Mouse (Mus musculus) liver, embryonic 12.5 days (tissue): ENCODE results near the gene Crabp2. TPM values are rescaled to one million over a fixed set of nuclear protein-coding genes. Genes with fewer than 3 reads are reported as not detected.

Experiments
- ATAC-seq: fragments of 200-750 bp; cut with Nextera tagmentation; 2 replicates; pipeline ENCODE4 v1.8.0; 2017; ENCODE audit warnings: moderate number of reproducible peaks, mild to moderate bottlenecking, moderate library complexity
- H3K27ac ChIP-seq: fragments of 300-500 bp; sonication (generic); 2 replicates; pipeline ENCODE4 v1.5.1; 2016; ENCODE audit warnings: mild to moderate bottlenecking
- H3K27me3 ChIP-seq: fragments of 300-500 bp; sonication (generic); replicated peaks from 2 replicates; pipeline ENCODE4 v1.6.1; 2016; ENCODE audit warnings: mild to moderate bottlenecking, moderate library complexity
- H3K36me3 ChIP-seq: fragments of 300-500 bp; sonication (generic); 2 replicates; pipeline ENCODE4 v1.6.1; 2016; ENCODE audit warnings: mild to moderate bottlenecking, moderate library complexity
- H3K4me1 ChIP-seq: fragments of 300-500 bp; sonication (generic); 2 replicates; pipeline ENCODE4 v1.6.1; 2016
- H3K4me2 ChIP-seq: fragments of 300-500 bp; sonication (generic); 2 replicates; pipeline ENCODE4 v1.6.1; 2016; ENCODE audit warnings: mild to moderate bottlenecking, moderate library complexity
- H3K4me3 ChIP-seq: fragments of 300-500 bp; sonication (generic); 2 replicates; pipeline ENCODE4 v1.5.1; 2016; ENCODE audit warnings: mild to moderate bottlenecking, moderate library complexity
- H3K9ac ChIP-seq: fragments of 300-500 bp; sonication (generic); 2 replicates; pipeline ENCODE4 v1.6.1; 2016; ENCODE audit warnings: mild to moderate bottlenecking, moderate library complexity
- H3K9me3 ChIP-seq: fragments of 300-500 bp; sonication (generic); replicated peaks from 2 replicates; pipeline ENCODE4 v1.6.1; 2016; ENCODE audit warnings: mild to moderate bottlenecking, moderate library complexity
- WGBS: fragments of 180-500 bp; shearing (Covaris S2); methylation state at CpG from one replicate; pipeline ENCODE4 v1.1.7; 2016; ENCODE audit not compliant: insufficient replicate concordance; 5-methylcytosine and 5-hydroxymethylcytosine counted together
- polyA plus RNA-seq: library from polyadenylated mRNA; unstranded; fragments of >200 nt; fragmentation: Nextera tagmentation; extraction: Ambion mirVana; gene quantifications from 2 replicates; pipeline ENCODE4 v1.2.1, GENCODE M21; 2016

Crabp2 gene
- polyA plus RNA-seq, 1 experiment from 2014 or later: 3.9 TPM

DNA sequence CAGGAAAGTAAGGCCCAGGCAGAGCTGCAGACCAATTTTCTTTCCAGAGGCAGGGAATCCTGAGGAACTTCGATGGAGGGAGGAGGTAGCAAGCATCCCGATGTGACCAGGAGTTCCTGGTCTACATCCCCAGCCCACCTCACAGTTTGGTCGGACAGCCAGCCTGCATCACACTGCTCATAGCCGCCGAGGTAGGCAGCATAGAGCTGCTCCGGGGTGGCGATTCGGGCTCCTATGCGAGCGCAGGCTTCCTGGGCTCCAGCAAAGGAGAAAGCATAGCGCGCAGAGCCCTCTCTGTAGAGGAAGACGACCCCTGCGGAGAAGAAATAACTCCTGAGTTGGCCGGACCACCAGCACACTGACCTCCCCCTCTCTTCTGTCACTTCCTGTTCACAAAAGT lies 47.9 kb downstream of the Crabp2 start:
- H3K4me2 ChIP-seq: no peak overlapping the region
- no peak for ATAC-seq
- no peak overlapping the region for H3K27ac ChIP-seq
- no peak overlapping the region for H3K9ac ChIP-seq
- peaks cover 16% of the 10 kb centered on the region for H3K4me1 ChIP-seq
- peak overlapping the region; percentile 33; the same call in 1 of the 2 replicates for H3K4me3 ChIP-seq
- H3K36me3 ChIP-seq: no peaks in the 10 kb centered on the region
- WGBS: 4% methylated on average over 15 of the region's 15 CpGs
- H3K9me3 ChIP-seq: no peaks in the 10 kb centered on the region
- peaks cover 100% of the 10 kb centered on the region for H3K27me3 ChIP-seq

DNA sequence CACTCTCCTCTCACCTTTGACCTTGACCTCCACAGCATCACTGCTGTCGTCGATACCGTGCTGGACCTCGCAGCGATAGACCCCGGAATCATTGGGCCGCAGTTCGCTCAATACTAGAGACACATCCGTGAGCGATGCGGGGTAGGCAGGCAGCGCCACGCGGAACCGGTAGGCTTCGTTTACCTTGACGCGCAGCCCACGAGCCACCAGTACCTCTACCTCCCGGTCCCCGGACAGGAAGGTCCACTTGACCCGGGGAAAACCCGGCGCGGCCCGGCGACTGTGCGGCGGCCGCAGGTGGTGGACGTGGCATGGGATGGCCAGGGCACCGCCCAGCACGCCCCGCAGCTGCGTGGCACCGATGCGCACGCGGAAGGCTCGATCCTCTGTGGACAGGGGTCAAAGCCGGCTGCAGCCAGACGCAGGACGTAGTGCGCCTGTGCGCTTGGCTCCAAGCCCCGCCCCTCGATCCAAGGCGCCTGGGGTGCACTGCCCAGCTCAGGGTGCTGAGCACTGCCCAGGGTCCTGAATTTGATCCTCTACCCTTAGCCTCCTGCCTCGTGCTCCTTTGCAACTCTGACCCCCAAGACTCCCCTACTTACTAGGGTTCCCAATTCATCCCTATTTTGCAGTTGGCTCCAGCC lies 48.6 kb downstream of the Crabp2 start:
- 1% methylated on average over 49 of the region's 49 CpGs for WGBS

DNA sequence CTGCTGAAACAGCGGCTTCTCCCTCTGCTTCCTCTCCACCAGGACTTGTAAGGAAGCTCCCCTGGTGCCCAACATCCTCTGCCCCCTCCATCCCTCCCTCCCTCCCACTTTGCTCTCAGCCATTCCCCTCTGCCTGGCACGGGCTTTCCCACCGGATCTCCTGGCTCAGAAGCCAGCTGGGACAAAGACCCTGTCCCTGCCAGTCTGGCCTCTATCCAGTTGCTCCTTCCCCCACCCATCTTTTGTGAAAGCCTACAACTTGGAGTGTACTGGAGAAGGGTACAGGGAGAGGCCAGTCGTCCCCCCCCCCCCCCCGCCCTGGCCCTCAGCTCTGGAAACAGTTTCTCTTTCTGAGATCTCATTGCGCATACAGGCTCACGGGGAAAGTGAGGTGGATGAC lies 50.3 kb downstream of the Crabp2 start:
- Histone ChIP-seq H3K4me2 (no peak overlapping the region), H3K4me1 (peaks cover 16% of the 10 kb centered on the region), H3K27me3 (peaks cover 100% of the 10 kb centered on the region), H3K27ac (no peak overlapping the region), H3K36me3 (no peaks in the 10 kb centered on the region), H3K9me3 (no peaks in the 10 kb centered on the region), H3K9ac (no peak overlapping the region), H3K4me3 (no peak overlapping the region)
- ATAC-seq: no peak
- 7% methylated on average over 7 of the region's 7 CpGs for WGBS

More for the DNA sequence above, 48.6 kb downstream of the Crabp2 start:
- no peak for ATAC-seq
- Histone ChIP-seq H3K27me3 (peaks cover 100% of the 10 kb centered on the region), H3K4me3 (peak overlapping the region; percentile 33), H3K27ac (no peak overlapping the region), H3K9ac (no peak overlapping the region), H3K9me3 (no peaks in the 10 kb centered on the region), H3K4me2 (peak overlapping the region; percentile 58), H3K4me1 (peaks cover 16% of the 10 kb centered on the region), H3K36me3 (no peaks in the 10 kb centered on the region)

DNA sequence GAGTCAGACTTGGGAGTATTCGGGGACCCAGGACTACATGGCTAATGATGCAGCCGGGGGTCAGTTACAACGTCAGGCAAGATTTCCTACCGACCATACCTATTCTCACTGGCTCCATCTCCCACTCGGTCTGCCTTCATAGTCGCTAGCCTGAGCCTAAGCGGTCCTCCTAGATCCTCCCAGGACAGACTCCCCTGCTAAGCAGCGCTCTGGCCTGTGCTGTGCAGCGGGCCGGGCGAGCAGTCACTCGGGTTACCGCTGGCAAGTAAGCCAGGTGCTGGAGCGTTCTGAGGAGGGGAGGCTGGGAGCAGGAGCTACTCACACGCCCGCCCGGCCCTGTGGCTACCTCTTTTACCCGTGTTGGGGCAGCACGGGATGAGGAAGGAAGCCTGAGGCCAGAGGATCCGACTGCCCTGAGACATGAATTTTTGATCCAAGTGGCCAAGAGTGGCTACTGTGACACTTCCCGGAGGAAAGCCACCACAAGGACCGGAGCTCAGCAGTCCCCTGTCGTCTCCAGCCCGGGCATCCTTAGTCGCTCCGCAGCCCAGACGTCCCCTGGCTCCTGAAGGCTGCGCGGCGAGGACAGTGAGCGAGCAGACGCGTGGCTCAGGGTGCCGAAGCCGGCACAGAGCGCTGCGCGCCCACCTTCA lies 50.9 kb downstream of the Crabp2 start:
- H3K4me3 ChIP-seq: peak overlapping the region; percentile 31; the same call in 1 of the 2 replicates
- peak overlapping the region; percentile 53; the same call in 1 of the 2 replicates for H3K4me2 ChIP-seq
- H3K27me3 ChIP-seq: peaks cover 100% of the 10 kb centered on the region
- H3K27ac ChIP-seq: no peak overlapping the region
- no peak for ATAC-seq
- peaks cover 16% of the 10 kb centered on the region for H3K4me1 ChIP-seq
- 3% methylated on average over 38 of the region's 38 CpGs for WGBS
- no peak overlapping the region for H3K9ac ChIP-seq
- no peaks in the 10 kb centered on the region for H3K9me3 ChIP-seq
- H3K36me3 ChIP-seq: no peaks in the 10 kb centered on the region

DNA sequence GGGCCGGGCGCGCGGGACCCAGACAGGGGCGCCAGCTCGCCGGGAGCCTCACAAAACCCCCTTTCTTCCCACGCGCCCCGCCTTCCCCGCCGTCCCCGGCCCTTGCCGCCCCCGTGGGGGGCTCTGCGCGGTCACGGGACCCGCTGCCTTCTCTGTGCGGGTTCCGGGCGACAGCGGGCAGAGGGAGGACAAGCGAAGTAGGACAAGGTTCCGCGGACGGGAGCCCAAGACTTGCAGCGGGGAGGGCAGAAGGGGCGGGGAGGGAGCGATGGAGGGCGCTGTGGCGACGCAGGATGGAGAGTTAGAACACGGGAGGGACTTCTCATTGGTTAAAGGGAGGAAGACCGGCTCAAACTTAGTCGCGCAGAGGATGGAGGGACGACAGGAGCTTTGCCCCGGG lies 51.7 kb downstream of the Crabp2 start, which contains the start of gene Bcan:
Gene Bcan (minus strand): TSS at position 50 of the 400 bp plus-strand sequence.
- peaks cover 99% of the 10 kb centered on the region for H3K27me3 ChIP-seq
- no peak for ATAC-seq
- H3K4me2 ChIP-seq: peak within 1 kb of the TSS; percentile 53
- no peaks in the 10 kb centered on the region for H3K36me3 ChIP-seq
- H3K27ac ChIP-seq: no peak within 1 kb of the TSS
- no peaks in the 10 kb centered on the region for H3K9me3 ChIP-seq
- peaks cover 16% of the 10 kb centered on the region for H3K4me1 ChIP-seq
- WGBS: 2% methylated on average over 39 of the region's 39 CpGs
- no peak within 1 kb of the TSS for H3K9ac ChIP-seq
- H3K4me3 ChIP-seq: peak within 1 kb of the TSS; percentile 31

DNA sequence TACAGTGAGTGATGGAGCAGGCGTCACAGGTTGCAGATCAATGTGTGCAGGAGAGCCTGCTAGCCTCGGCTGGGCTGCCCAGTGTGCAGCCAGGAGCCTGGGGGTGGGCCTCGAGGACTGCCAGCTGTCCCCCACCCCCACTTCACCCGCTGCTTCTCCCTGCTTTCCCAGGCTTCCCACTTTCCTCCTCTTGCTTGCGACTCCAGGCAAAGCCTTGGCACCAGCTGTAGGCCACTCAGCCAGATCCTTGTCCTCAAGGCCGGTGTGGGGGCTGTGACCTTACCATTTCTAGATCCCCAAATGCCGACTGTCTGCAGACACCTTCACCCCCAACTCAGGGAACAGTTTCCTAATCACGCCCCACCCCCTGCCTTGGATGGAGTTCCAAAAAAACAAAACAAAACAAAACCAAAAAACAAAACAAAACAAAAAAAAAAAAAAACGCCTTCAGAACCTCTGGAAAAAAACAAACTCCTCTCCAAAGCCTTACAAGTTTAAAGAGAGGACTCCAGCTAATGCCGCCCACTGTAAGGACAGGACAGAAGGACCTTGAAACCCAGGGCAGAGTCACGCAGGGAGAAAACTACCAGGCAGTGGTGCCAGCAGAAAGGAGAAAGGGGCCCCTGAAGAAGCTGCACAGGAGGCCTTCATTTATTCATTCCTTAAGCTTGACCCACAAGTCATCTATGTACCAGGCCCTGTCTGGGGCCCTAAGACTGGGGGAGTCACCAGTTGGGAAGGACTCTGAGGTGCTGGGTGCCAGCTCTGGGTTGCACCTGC lies 52.5 kb downstream of the Crabp2 start:
- peaks cover 99% of the 10 kb centered on the region for H3K27me3 ChIP-seq
- H3K9me3 ChIP-seq: peaks cover under 1% of the 10 kb centered on the region; the same call in 1 of the 2 replicates
- no peaks in the 10 kb centered on the region for H3K36me3 ChIP-seq
- no peak overlapping the region for H3K4me3 ChIP-seq
- H3K4me1 ChIP-seq: peaks cover 16% of the 10 kb centered on the region
- H3K9ac ChIP-seq: no peak overlapping the region
- no peak for ATAC-seq
- no peak overlapping the region for H3K27ac ChIP-seq
- 15% methylated on average over 11 of the region's 11 CpGs for WGBS
- H3K4me2 ChIP-seq: no peak overlapping the region

DNA sequence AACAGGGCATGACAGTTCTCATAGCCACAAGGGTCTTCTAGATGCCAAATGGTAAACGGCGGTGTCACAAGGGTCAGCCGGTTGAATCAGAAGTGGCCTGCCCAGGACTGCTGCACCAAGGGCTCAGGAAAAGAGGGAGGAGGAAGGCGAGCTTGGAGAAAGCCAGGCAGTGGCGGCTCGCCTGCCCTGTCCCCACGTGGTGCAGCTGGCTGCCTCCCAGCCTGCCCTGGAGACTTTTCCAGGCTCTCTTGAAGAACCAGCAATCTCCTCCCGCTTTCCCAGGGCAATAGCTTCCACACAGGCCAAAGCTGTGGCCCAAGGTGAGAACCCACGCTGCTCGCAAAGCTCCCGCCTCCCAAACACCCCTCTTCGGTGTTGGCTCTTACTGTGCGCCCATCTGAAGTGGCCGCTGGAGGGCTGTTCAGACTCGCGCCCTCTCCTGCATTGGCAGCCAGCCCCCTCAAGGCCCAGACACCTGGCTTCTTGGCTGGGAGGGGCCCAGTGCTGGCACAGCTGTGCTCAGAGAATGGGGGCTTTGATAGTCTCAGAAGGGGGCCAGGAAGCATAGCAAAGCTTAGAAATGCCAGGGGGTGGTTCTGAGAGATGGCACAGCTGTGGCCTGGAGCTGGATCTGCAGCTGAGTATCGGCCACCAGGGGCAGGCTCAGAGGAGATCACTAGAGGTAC lies 54.0 kb downstream of the Crabp2 start:
- Histone ChIP-seq H3K36me3 (no peaks in the 10 kb centered on the region), H3K9ac (no peak overlapping the region), H3K4me1 (peaks cover 8% of the 10 kb centered on the region; the same call in 1 of the 2 replicates), H3K9me3 (peaks cover 4% of the 10 kb centered on the region), H3K4me3 (no peak overlapping the region), H3K27me3 (peaks cover 92% of the 10 kb centered on the region), H3K27ac (no peak overlapping the region), H3K4me2 (no peak overlapping the region)
- 9% methylated on average over 17 of the region's 17 CpGs for WGBS
- ATAC-seq: no peak

Other genes with a start within 250 kb of the Crabp2 start
- 0.13 and 0.29 TPM in 2 replicates for gene Lrrc71, start 200.0 kb upstream of the Crabp2 start, polyA plus RNA-seq
- 0.31 and 0.59 TPM in 2 replicates for gene Ntrk1, start 153.5 kb upstream of the Crabp2 start, polyA plus RNA-seq
- 0.05 TPM in 1 of 2 replicates, not detected in the other for gene Insrr, start 151.7 kb upstream of the Crabp2 start, polyA plus RNA-seq
- 9.4 and 10.2 TPM in 2 replicates for gene Pear1, start 124.4 kb upstream of the Crabp2 start, polyA plus RNA-seq
- gene Sh2d2a, start 101.9 kb upstream of the Crabp2 start, polyA plus RNA-seq: 0.04 and 0.11 TPM in 2 replicates
- gene Prcc, start 63.1 kb upstream of the Crabp2 start, polyA plus RNA-seq: 8.7 and 8.9 TPM in 2 replicates
- gene Hdgf, start 42.3 kb upstream of the Crabp2 start, polyA plus RNA-seq: 393 and 400 TPM in 2 replicates
- gene Mrpl24, start 29.2 kb upstream of the Crabp2 start, polyA plus RNA-seq: 57.0 and 57.3 TPM in 2 replicates
- 51.9 and 52.2 TPM in 2 replicates for gene Isg20l2, start 18.4 kb upstream of the Crabp2 start, polyA plus RNA-seq
- gene Rrnad1, start 17.9 kb upstream of the Crabp2 start, polyA plus RNA-seq: 11.1 and 11.4 TPM in 2 replicates
- gene Nes, start 22.4 kb downstream of the Crabp2 start, polyA plus RNA-seq: 7.2 and 7.3 TPM in 2 replicates
- gene Bcan, start 51.6 kb downstream of the Crabp2 start, polyA plus RNA-seq: not detected in 2 replicates
- not detected in 2 replicates for gene Hapln2, start 78.9 kb downstream of the Crabp2 start, polyA plus RNA-seq
- gene Gpatch4, start 94.4 kb downstream of the Crabp2 start, polyA plus RNA-seq: 41.4 and 44.0 TPM in 2 replicates
- 72.1 TPM in 2 replicates for gene Naxe, start 109.8 kb downstream of the Crabp2 start, polyA plus RNA-seq
- gene Ttc24, start 129.6 kb downstream of the Crabp2 start, polyA plus RNA-seq: not detected in 2 replicates
- 11.2 and 11.8 TPM in 2 replicates for gene Iqgap3, start 133.3 kb downstream of the Crabp2 start, polyA plus RNA-seq
- gene Mef2d, start 193.7 kb downstream of the Crabp2 start, polyA plus RNA-seq: 12.1 and 13.6 TPM in 2 replicates